Mouse (Mus musculus): ENCODE data around the gene Tmem150b. TPM values are rescaled to one million over a fixed set of nuclear protein-coding genes. Genes with fewer than 3 reads are reported as not detected.

Tmem150b gene
- polyA plus RNA-seq, 1 experiment from 2014 or later: 4.4 TPM

DNA sequence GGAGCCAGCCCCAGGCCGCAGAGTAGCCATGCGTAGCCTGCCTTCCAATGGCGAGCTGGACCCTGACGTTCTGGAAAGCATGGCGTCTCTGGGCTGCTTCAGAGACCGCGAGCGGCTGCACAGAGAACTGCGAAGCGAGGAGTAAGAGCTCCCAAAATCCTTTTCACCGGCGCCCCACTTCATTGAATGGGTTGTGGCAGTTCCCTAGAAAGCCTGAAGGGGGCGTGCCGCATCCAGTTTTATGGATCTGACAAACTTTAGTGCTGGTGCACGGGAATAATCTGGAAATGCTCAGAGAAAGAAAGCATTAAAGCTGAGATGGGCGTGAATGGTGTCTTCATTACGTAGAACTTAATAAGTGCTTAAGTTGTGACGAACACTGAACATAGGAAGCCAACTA lies 20.0 kb downstream of the Tmem150b start:
- H3K9ac ChIP-seq (ENCODE audit: low read depth, low read length): no peak overlapping the region
- no peak overlapping the region for H3K27ac ChIP-seq (ENCODE audit: low read length)
- 0 out of 2 replicates have a peak, but pooled peaks have one; percentile 19 for ATAC-seq
- 49% methylated on average over 18 of the region's 18 CpGs for WGBS
- no peak overlapping the region for H3K4me2 ChIP-seq (ENCODE audit: low read depth, low read length)
- no peaks in the 10 kb centered on the region for H3K9me3 ChIP-seq (ENCODE audit: control insufficient read depth, low read length)
- no peaks in the 10 kb centered on the region for H3K4me1 ChIP-seq (ENCODE audit: control insufficient read depth, insufficient read depth, low read length)
- peaks cover 8% of the 10 kb centered on the region; the same call in 1 of the 2 replicates for H3K36me3 ChIP-seq (ENCODE audit: control insufficient read depth, insufficient read depth, low read length)
- H3K4me3 ChIP-seq (ENCODE audit: low read length): no peak overlapping the region
- no peaks in the 10 kb centered on the region for H3K27me3 ChIP-seq (replicated peaks; ENCODE audit: control insufficient read depth, insufficient read depth, low read length)

DNA sequence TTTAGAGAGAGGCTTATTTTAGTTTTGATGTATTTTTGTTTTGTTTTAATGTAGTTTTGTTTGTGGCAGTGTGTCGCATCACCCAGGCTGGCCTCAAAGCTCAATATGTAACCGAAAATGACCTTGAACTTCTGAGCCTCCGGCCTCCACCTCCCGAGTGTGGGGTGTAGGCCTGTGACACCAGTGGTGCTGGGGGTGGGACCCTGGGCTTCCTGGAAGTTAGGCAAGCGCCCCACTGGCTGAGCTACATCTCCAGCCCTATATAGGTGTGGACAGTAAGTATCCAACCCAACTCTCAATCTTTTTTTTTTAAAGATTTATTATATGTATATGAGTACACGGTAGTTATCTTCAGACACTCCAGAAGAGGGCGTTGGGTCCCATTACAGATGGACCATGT lies 21.9 kb downstream of the Tmem150b start:
- 85% methylated on average over 7 of the region's 7 CpGs for WGBS
- H3K27ac ChIP-seq (ENCODE audit: low read length): no peak overlapping the region
- H3K4me2 ChIP-seq (ENCODE audit: low read depth, low read length): no peak overlapping the region
- ATAC-seq: no peak
- H3K27me3 ChIP-seq (replicated peaks; ENCODE audit: control insufficient read depth, insufficient read depth, low read length): no peaks in the 10 kb centered on the region
- H3K36me3 ChIP-seq (ENCODE audit: control insufficient read depth, insufficient read depth, low read length): peaks cover 5% of the 10 kb centered on the region; the same call in 1 of the 2 replicates
- H3K9me3 ChIP-seq (ENCODE audit: control insufficient read depth, low read length): no peaks in the 10 kb centered on the region
- H3K4me3 ChIP-seq (ENCODE audit: low read length): no peak overlapping the region
- H3K4me1 ChIP-seq (ENCODE audit: control insufficient read depth, insufficient read depth, low read length): no peaks in the 10 kb centered on the region
- H3K9ac ChIP-seq (ENCODE audit: low read depth, low read length): no peak overlapping the region

DNA sequence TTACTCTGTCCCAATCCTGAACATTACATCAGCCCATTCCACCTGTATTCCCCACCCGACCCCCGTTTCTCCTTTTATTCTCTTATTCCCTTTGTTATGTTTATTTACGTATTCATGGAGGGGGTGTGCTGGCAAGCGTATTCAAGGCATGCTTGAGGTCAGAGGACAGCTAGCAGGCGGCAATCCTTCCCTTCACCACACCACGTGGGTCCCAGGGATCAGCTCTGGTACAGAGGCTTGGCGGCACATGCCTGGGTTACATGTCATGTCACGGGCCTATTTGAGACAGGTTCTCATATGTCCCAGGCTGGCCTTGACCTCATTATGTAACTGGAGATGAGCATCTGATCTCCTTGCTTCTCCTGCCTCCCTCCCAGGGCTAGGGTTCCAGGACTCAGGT lies 22.7 kb downstream of the Tmem150b start:
- Histone ChIP-seq H3K9me3 (ENCODE audit: control insufficient read depth, low read length) (no peaks in the 10 kb centered on the region), H3K4me2 (ENCODE audit: low read depth, low read length) (no peak overlapping the region), H3K36me3 (ENCODE audit: control insufficient read depth, insufficient read depth, low read length) (0 out of 2 replicates have a peak, but pooled peaks cover 5% of the 10 kb centered on the region), H3K27me3 (replicated peaks; ENCODE audit: control insufficient read depth, insufficient read depth, low read length) (no peaks in the 10 kb centered on the region), H3K9ac (ENCODE audit: low read depth, low read length) (no peak overlapping the region), H3K4me1 (ENCODE audit: control insufficient read depth, insufficient read depth, low read length) (no peaks in the 10 kb centered on the region), H3K4me3 (ENCODE audit: low read length) (no peak overlapping the region), H3K27ac (ENCODE audit: low read length) (no peak overlapping the region)
- WGBS: 50% methylated on average over 8 of the region's 8 CpGs
- no peak for ATAC-seq

DNA sequence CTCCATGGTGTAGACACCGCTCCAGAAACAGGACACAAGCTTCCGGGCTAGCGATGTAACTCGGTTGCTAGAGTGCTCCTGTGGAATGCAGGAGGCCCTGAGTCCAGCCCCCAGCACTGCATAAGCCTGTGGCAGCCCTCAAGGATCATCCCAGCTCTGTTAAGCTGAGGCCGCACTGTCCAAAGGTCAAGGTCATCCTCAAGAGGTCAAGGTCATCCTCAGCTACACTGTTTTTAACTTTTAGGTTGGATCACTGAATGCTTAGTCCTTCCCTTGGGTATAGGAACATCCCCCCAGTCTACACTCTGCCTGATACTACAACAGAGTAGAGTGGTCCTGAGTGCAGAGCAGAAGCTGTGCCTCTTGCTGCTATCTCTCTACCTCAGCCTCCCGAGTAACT lies 32.0 kb downstream of the Tmem150b start:
- WGBS: 81% methylated on average over 6 of the region's 6 CpGs
- no peaks in the 10 kb centered on the region for H3K27me3 ChIP-seq (replicated peaks; ENCODE audit: control insufficient read depth, insufficient read depth, low read length)
- H3K4me1 ChIP-seq (ENCODE audit: control insufficient read depth, insufficient read depth, low read length): peaks cover 10% of the 10 kb centered on the region
- no peak overlapping the region for H3K4me3 ChIP-seq (ENCODE audit: low read length)
- no peak for ATAC-seq
- H3K9ac ChIP-seq (ENCODE audit: low read depth, low read length): no peak overlapping the region
- no peaks in the 10 kb centered on the region for H3K9me3 ChIP-seq (ENCODE audit: control insufficient read depth, low read length)
- no peaks in the 10 kb centered on the region for H3K36me3 ChIP-seq (ENCODE audit: control insufficient read depth, insufficient read depth, low read length)
- no peak overlapping the region for H3K4me2 ChIP-seq (ENCODE audit: low read depth, low read length)
- no peak overlapping the region for H3K27ac ChIP-seq (ENCODE audit: low read length)

DNA sequence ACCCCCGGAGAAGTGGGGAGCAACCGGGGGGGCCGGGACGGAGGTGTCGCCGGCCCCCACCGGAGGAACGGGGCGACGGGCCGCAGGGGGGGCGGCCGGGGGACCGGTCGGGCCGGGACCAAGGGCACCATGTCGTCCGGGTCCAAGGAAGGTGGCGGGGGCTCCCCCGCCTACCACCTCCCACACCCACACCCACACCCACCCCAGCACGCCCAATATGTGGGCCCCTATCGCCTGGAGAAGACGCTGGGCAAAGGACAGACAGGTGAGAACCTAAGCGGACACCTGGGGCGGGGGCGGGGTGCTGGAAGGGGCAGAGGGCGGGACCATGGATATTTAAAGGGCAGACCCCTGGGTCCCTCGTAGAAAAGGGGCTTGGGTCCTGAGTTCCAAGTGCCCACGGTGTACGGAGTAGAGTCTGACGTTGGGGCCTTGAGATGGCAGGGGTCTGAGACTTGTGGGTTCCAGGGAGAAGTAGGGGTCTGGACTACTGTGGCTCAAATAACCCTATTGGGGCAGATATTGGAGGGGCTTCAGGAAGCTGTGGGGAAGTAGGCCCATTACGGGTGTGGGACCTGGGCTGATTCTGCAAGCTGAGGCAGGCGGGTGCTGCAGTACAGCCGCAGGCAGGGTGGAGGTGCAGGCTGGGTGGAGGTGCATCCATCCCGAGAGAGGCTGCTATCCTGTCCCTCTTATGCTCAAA lies 33.9 kb downstream of the Tmem150b start:
- Histone ChIP-seq H3K4me3 (ENCODE audit: low read length) (peak overlapping the region; percentile 70), H3K27me3 (replicated peaks; ENCODE audit: control insufficient read depth, insufficient read depth, low read length) (no peaks in the 10 kb centered on the region), H3K27ac (ENCODE audit: low read length) (peak overlapping the region; percentile 82), H3K9ac (ENCODE audit: low read depth, low read length) (peak overlapping the region; percentile 89), H3K4me2 (ENCODE audit: low read depth, low read length) (peak overlapping the region; percentile 98), H3K4me1 (ENCODE audit: control insufficient read depth, insufficient read depth, low read length) (peaks cover 10% of the 10 kb centered on the region), H3K9me3 (ENCODE audit: control insufficient read depth, low read length) (no peaks in the 10 kb centered on the region), H3K36me3 (ENCODE audit: control insufficient read depth, insufficient read depth, low read length) (no peaks in the 10 kb centered on the region)
- 7% methylated on average over 19 of the region's 35 CpGs for WGBS
- ATAC-seq: peak; percentile 55

DNA sequence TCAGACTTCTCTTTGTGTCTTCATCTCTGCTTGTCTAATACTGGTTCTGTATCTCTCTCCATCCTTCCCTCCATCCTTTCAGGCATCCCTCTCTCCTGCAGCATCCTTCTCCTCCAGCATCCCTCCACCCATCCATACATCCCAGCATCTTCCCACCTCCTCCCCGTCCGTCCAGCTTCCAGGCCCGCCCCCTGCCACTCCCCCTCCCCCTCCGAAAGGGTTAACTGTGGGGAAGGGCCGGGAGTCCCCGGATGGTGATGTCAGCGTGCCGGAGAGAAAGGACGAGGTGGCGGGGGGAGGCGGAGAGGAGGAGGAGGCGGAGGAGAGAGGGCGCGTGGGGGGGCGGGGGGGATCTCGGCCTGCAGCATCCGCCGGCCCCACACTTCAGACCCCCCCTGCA lies 34.7 kb downstream of the Tmem150b start, which contains the start of gene Brsk1:
Gene Brsk1, plus strand, starts transcription at position 218 of the 400 bp plus-strand sequence.
- peak; percentile 45 for ATAC-seq
- Histone ChIP-seq H3K27ac (ENCODE audit: low read length) (peak within 1 kb of the TSS; percentile 82), H3K4me2 (ENCODE audit: low read depth, low read length) (peak within 1 kb of the TSS; percentile 98), H3K4me1 (ENCODE audit: control insufficient read depth, insufficient read depth, low read length) (peaks cover 10% of the 10 kb centered on the region), H3K9me3 (ENCODE audit: control insufficient read depth, low read length) (no peaks in the 10 kb centered on the region), H3K27me3 (replicated peaks; ENCODE audit: control insufficient read depth, insufficient read depth, low read length) (no peaks in the 10 kb centered on the region), H3K9ac (ENCODE audit: low read depth, low read length) (peak within 1 kb of the TSS; percentile 89), H3K4me3 (ENCODE audit: low read length) (peak within 1 kb of the TSS; percentile 70), H3K36me3 (ENCODE audit: control insufficient read depth, insufficient read depth, low read length) (no peaks in the 10 kb centered on the region)
- 3% methylated on average over 5 of the region's 18 CpGs for WGBS

DNA sequence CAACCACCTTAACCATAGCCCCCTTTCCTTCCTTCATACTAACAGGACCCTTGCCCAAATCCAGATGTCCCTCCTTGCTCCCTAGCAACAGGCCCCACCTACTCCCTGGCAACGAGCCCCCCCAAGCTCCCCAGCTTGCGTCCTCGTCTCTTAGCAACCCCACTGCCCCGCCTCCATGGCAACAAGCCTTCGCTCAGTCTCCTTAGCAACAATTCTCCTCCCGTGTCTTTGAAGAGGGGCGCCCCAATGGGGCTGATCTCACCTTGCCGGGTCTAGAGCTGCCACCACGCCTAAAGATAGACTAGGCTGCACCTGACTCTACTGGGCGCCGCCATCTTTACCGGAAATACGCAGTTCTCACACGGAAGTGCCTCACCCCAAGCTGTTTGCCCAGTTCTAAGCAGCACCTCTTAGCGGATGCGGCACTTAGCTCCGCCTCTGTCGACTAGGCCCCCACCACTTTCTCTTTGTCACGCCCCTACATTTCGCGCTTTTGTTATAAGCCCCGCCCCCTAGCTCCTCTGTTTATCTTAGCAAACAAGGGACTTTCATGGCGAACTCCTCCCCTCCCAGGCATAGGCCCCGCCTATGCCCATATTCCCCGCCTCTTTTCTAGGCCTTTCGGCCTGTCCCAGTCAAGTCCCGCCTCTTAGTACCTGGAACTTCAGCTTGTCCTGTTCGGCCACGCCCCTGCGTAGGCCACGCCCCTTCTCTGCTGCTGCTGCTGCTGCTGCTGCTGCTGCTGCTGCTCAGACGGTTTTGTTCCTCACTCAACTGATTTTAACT lies 40.2 kb downstream of the Tmem150b start, which contains the start of gene Hspbp1:
Gene Hspbp1, minus strand, starts transcription at position 437 of the 786 bp plus-strand sequence.
- H3K4me2 ChIP-seq (ENCODE audit: low read depth, low read length): peak within 1 kb of the TSS; percentile 82
- H3K4me3 ChIP-seq (ENCODE audit: low read length): peak within 1 kb of the TSS; percentile 68
- WGBS: 0% methylated on average over 32 of the region's 32 CpGs
- ATAC-seq: peak; percentile 99
- H3K9ac ChIP-seq (ENCODE audit: low read depth, low read length): peak within 1 kb of the TSS; percentile 71
- peak within 1 kb of the TSS; percentile 46 for H3K27ac ChIP-seq (ENCODE audit: low read length)
- H3K36me3 ChIP-seq (ENCODE audit: control insufficient read depth, insufficient read depth, low read length): 0 out of 2 replicates have a peak, but pooled peaks cover 5% of the 10 kb centered on the region
- H3K27me3 ChIP-seq (replicated peaks; ENCODE audit: control insufficient read depth, insufficient read depth, low read length): no peaks in the 10 kb centered on the region
- peaks cover 4% of the 10 kb centered on the region for H3K4me1 ChIP-seq (ENCODE audit: control insufficient read depth, insufficient read depth, low read length)
- no peaks in the 10 kb centered on the region for H3K9me3 ChIP-seq (ENCODE audit: control insufficient read depth, low read length)

DNA sequence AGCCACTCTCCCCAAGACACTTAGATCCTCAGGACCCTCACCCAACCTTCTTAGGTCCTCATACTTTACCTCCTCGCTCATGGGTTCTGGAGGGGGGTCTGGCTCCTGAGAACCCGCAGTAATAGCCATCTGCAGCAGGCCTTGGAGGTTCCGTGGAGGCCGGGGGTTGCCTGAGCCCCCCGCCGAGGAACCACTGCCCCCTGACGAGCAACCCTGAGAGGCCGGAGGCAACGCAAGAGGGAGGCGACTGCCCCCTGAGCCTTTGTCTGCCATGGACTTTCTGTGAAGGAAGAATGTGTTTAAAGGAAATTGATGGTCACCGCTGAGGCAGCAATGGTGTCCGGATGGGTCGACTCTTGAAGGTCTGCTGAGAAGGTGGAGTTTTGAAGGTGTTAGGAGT lies 40.8 kb downstream of the Tmem150b start:
- Histone ChIP-seq H3K27me3 (replicated peaks; ENCODE audit: control insufficient read depth, insufficient read depth, low read length) (no peaks in the 10 kb centered on the region), H3K27ac (ENCODE audit: low read length) (no peak overlapping the region), H3K36me3 (ENCODE audit: control insufficient read depth, insufficient read depth, low read length) (0 out of 2 replicates have a peak, but pooled peaks cover 6% of the 10 kb centered on the region), H3K4me1 (ENCODE audit: control insufficient read depth, insufficient read depth, low read length) (peaks cover 4% of the 10 kb centered on the region), H3K4me2 (ENCODE audit: low read depth, low read length) (peak overlapping the region; percentile 82), H3K9ac (ENCODE audit: low read depth, low read length) (peak overlapping the region; percentile 71), H3K4me3 (ENCODE audit: low read length) (peak overlapping the region; percentile 68), H3K9me3 (ENCODE audit: control insufficient read depth, low read length) (no peaks in the 10 kb centered on the region)
- 2% methylated on average over 13 of the region's 13 CpGs for WGBS
- no peak; the same call in 1 of the 2 replicates for ATAC-seq

DNA sequence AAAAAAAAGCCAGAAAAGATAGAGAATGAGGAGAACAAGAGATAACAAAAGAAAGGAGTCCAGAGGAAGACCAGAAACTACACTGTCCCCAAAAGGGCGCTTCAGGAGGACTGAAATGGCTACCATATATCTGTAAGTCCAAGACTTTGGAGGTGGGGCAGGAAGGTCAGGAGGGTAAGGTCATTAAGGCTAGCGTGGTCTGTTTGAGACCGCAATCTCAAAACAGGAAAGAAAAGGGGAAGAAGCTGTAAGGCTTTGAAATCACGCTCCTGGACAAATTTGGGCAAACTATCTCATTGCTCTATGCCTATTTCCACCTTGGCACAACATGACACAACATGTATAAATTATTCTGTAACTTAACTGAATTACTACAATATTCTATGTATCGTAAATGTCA lies 41.7 kb downstream of the Tmem150b start:
- Histone ChIP-seq H3K9me3 (ENCODE audit: control insufficient read depth, low read length) (no peaks in the 10 kb centered on the region), H3K4me1 (ENCODE audit: control insufficient read depth, insufficient read depth, low read length) (peaks cover 4% of the 10 kb centered on the region), H3K36me3 (ENCODE audit: control insufficient read depth, insufficient read depth, low read length) (0 out of 2 replicates have a peak, but pooled peaks cover 6% of the 10 kb centered on the region), H3K4me2 (ENCODE audit: low read depth, low read length) (no peak overlapping the region), H3K4me3 (ENCODE audit: low read length) (no peak overlapping the region), H3K27me3 (replicated peaks; ENCODE audit: control insufficient read depth, insufficient read depth, low read length) (no peaks in the 10 kb centered on the region), H3K9ac (ENCODE audit: low read depth, low read length) (no peak overlapping the region), H3K27ac (ENCODE audit: low read length) (no peak overlapping the region)
- WGBS: 82% methylated on average over 5 of the region's 5 CpGs
- ATAC-seq: no peak

All from intestine, embryonic 16.5 days (tissue).